Mouse (Mus musculus): ENCODE measurements around the gene Acot12. TPM values are rescaled to one million over a fixed set of nuclear protein-coding genes. Genes with fewer than 3 reads are reported as not detected.

Gene Acot12
- polyA plus RNA-seq, 1 experiment from 2014 or later, result 0.30 TPM

DNA sequence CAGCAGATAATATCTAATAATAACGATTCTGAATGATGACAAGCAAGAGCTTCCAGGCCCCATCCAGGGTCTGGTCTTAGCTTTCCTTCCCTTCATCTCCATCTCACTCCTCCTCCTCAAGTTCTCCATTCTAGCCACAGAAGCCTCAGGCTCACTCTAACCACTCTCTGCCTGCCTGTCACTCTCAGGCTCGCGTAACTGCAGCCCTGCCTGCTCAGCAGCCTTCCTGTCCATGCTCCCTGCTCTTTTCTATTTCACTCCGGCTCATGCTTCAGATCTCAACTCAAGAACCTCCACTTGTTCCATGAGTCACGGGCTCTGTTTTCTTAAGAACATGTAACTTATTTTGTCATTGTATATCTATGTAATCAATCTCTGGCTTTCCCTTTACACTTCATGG lies 5.2 kb downstream of the Acot12 start:
- H3K4me2 ChIP-seq (ENCODE audit: low read length), result no peak overlapping the region
- no peaks in the 10 kb centered on the region for H3K9me3 ChIP-seq (ENCODE audit: control insufficient read depth, low read length)
- no peak overlapping the region for H3K9ac ChIP-seq (ENCODE audit: low read length)
- H3K36me3 ChIP-seq (ENCODE audit: control insufficient read depth, insufficient read depth, low read length), result no peaks in the 10 kb centered on the region
- H3K4me3 ChIP-seq (ENCODE audit: control insufficient read depth in 1 of 2, insufficient read depth in 1 of 2, low read depth in 1 of 2, low read length in 2 of 2), result no peak overlapping the region
- no peak for ATAC-seq (ENCODE audit: insufficient number of reproducible peaks, insufficient read depth, low FRiP score, low read depth)
- H3K4me1 ChIP-seq (ENCODE audit: control insufficient read depth in 2 of 2, insufficient read depth in 2 of 2, low read length in 2 of 2), result no peaks in the 10 kb centered on the region; a peak in 1 of 4 replicates
- H3K27ac ChIP-seq (replicated peaks in 1 of 2; ENCODE audit: control insufficient read depth in 1 of 2, insufficient read depth in 1 of 2, low read depth in 2 of 2, low read length in 2 of 2), result no peak overlapping the region
- WGBS, result 74% methylated on average over 5 of the region's 5 CpGs
- H3K27me3 ChIP-seq (ENCODE audit: control insufficient read depth, insufficient read depth, low read length), result no peaks in the 10 kb centered on the region

DNA sequence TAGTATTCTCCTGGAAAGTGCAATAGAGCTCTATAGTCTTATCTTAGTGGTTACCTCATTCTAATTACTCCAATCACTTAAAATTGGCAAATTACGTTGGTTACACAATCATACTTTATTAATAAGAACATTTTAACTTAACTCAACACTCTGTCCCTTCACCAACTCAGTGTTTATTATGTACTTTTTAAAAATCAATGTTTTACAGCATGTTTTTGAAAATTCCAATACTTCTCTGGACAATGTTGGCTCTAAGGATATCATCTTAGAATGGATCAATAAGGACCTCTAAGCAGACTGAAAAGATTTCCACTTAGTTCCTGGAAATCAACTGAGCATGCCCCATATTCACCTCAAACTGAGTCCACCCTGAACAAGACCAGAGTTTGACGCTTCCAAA lies 7.1 kb downstream of the Acot12 start:
- H3K4me2 ChIP-seq (ENCODE audit: low read length), result no peak overlapping the region
- no peak overlapping the region for H3K9ac ChIP-seq (ENCODE audit: low read length)
- WGBS, result 88% methylated on average over 2 of the region's 2 CpGs
- H3K4me1 ChIP-seq (ENCODE audit: control insufficient read depth in 2 of 2, insufficient read depth in 2 of 2, low read length in 2 of 2), result no peaks in the 10 kb centered on the region
- no peaks in the 10 kb centered on the region for H3K36me3 ChIP-seq (ENCODE audit: control insufficient read depth, insufficient read depth, low read length)
- ATAC-seq (ENCODE audit: insufficient number of reproducible peaks, insufficient read depth, low FRiP score, low read depth), result no peak
- H3K27ac ChIP-seq (replicated peaks in 1 of 2; ENCODE audit: control insufficient read depth in 1 of 2, insufficient read depth in 1 of 2, low read depth in 2 of 2, low read length in 2 of 2), result no peak overlapping the region
- H3K9me3 ChIP-seq (ENCODE audit: control insufficient read depth, low read length), result no peaks in the 10 kb centered on the region
- no peaks in the 10 kb centered on the region for H3K27me3 ChIP-seq (ENCODE audit: control insufficient read depth, insufficient read depth, low read length)
- no peak overlapping the region for H3K4me3 ChIP-seq (ENCODE audit: control insufficient read depth in 1 of 2, insufficient read depth in 1 of 2, low read depth in 1 of 2, low read length in 2 of 2)

DNA sequence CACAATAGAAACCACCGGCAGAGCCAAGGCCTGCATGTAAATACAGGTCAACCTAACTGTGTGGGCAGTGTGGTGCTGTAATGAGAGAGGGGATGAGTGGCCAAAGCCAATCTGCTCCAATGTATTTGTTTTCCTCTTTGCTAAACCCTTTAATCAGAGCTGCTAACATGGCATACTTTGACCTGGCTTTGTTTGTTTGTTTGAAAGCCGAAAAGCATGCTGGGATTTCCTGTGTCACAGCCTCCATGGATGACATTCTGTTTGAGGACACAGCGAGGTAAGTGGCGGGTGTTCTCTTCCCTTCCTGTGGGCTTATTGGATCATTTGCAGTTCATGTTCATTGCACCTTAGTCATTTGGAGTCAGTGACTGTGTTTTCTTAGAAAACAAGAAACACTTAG lies 8.7 kb downstream of the Acot12 start:
- Histone ChIP-seq H3K4me2 (ENCODE audit: low read length) (no peak overlapping the region), H3K27me3 (ENCODE audit: control insufficient read depth, insufficient read depth, low read length) (no peaks in the 10 kb centered on the region), H3K9me3 (ENCODE audit: control insufficient read depth, low read length) (no peaks in the 10 kb centered on the region), H3K27ac (replicated peaks in 1 of 2; ENCODE audit: control insufficient read depth in 1 of 2, insufficient read depth in 1 of 2, low read depth in 2 of 2, low read length in 2 of 2) (no peak overlapping the region), H3K36me3 (ENCODE audit: control insufficient read depth, insufficient read depth, low read length) (no peaks in the 10 kb centered on the region), H3K9ac (ENCODE audit: low read length) (no peak overlapping the region), H3K4me1 (ENCODE audit: control insufficient read depth in 2 of 2, insufficient read depth in 2 of 2, low read length in 2 of 2) (no peaks in the 10 kb centered on the region), H3K4me3 (ENCODE audit: control insufficient read depth in 1 of 2, insufficient read depth in 1 of 2, low read depth in 1 of 2, low read length in 2 of 2) (no peak overlapping the region)
- 67% methylated on average over 4 of the region's 4 CpGs for WGBS
- no peak for ATAC-seq (ENCODE audit: insufficient number of reproducible peaks, insufficient read depth, low FRiP score, low read depth)

DNA sequence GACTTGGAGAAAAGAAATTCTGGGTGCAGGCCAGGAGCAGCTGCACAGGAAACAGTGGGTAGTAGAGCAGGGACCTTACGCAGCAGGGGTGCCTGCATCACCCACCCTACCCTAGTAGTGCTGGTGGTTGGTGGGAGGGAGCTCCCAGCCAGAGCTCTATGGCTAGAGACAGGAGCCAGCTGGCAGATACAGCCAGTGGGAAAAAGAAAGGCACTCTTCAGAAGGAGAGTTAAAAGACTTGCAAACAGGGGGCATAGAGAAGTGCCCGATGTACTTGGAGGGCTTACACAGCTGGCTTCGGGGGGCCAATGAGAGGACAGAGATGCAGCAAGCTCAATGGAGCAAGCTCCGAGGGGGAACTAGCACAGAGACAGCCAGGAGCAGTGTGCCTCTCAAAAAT lies 12.4 kb downstream of the Acot12 start:
- no peaks in the 10 kb centered on the region for H3K9me3 ChIP-seq (ENCODE audit: control insufficient read depth, low read length)
- no peak for ATAC-seq (ENCODE audit: insufficient number of reproducible peaks, insufficient read depth, low FRiP score, low read depth)
- H3K9ac ChIP-seq (ENCODE audit: low read length), result no peak overlapping the region
- no peaks in the 10 kb centered on the region for H3K4me1 ChIP-seq (ENCODE audit: control insufficient read depth in 2 of 2, insufficient read depth in 2 of 2, low read length in 2 of 2)
- H3K27me3 ChIP-seq (ENCODE audit: control insufficient read depth, insufficient read depth, low read length), result no peaks in the 10 kb centered on the region
- no peak overlapping the region for H3K4me2 ChIP-seq (ENCODE audit: low read length)
- H3K4me3 ChIP-seq (ENCODE audit: control insufficient read depth in 1 of 2, insufficient read depth in 1 of 2, low read depth in 1 of 2, low read length in 2 of 2), result no peak overlapping the region
- H3K36me3 ChIP-seq (ENCODE audit: control insufficient read depth, insufficient read depth, low read length), result no peaks in the 10 kb centered on the region
- WGBS, result 63% methylated on average over 4 of the region's 4 CpGs
- H3K27ac ChIP-seq (replicated peaks in 1 of 2; ENCODE audit: control insufficient read depth in 1 of 2, insufficient read depth in 1 of 2, low read depth in 2 of 2, low read length in 2 of 2), result no peak overlapping the region

DNA sequence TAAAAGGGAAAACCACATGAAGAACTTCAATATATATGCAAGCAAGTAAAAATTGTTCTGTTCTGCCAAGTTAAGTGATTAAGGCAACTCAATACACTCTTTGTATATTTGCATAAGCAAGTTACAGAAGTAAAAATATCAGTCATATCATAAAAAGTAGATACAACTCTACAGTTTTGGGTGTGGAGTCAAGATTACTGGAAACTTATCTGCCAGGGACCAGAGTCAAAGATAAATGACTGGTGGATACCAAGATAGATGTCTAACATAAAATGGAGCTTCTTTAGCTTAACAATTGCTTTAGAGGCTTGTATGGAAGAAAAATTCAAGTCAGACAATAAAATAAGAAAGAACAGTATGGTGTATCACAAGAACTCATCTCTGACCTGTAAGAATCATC lies 13.4 kb downstream of the Acot12 start:
- no peak overlapping the region for H3K4me3 ChIP-seq (ENCODE audit: control insufficient read depth in 1 of 2, insufficient read depth in 1 of 2, low read depth in 1 of 2, low read length in 2 of 2)
- no peaks in the 10 kb centered on the region for H3K9me3 ChIP-seq (ENCODE audit: control insufficient read depth, low read length)
- no peak for ATAC-seq (ENCODE audit: insufficient number of reproducible peaks, insufficient read depth, low FRiP score, low read depth)
- H3K27me3 ChIP-seq (ENCODE audit: control insufficient read depth, insufficient read depth, low read length), result no peaks in the 10 kb centered on the region
- H3K4me1 ChIP-seq (ENCODE audit: control insufficient read depth in 2 of 2, insufficient read depth in 2 of 2, low read length in 2 of 2), result no peaks in the 10 kb centered on the region
- H3K36me3 ChIP-seq (ENCODE audit: control insufficient read depth, insufficient read depth, low read length), result no peaks in the 10 kb centered on the region
- no peak overlapping the region for H3K4me2 ChIP-seq (ENCODE audit: low read length)
- H3K27ac ChIP-seq (replicated peaks in 1 of 2; ENCODE audit: control insufficient read depth in 1 of 2, insufficient read depth in 1 of 2, low read depth in 2 of 2, low read length in 2 of 2), result no peak overlapping the region
- no peak overlapping the region for H3K9ac ChIP-seq (ENCODE audit: low read length)

DNA sequence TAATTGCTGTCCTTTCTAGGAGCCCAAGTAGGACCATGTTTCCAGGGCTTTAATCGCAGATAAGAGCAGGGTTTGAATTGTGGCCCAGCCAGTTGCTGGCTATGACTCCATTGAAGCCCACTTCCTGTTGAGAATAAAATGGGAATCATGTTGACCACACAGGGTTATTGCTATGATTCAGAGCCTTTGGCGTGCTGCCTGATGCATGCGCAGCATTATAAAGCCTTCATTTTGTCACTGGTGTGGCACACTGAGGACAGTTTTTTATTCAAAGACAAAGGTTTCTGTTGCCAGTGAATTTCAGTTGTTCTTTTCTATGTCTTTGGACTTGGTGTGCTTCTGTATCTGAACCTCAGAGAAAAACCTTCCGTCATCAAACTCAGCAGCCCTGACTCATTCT lies 14.9 kb downstream of the Acot12 start:
- Histone ChIP-seq H3K4me3 (ENCODE audit: control insufficient read depth in 1 of 2, insufficient read depth in 1 of 2, low read depth in 1 of 2, low read length in 2 of 2) (no peak overlapping the region), H3K9me3 (ENCODE audit: control insufficient read depth, low read length) (no peaks in the 10 kb centered on the region), H3K9ac (ENCODE audit: low read length) (no peak overlapping the region), H3K36me3 (ENCODE audit: control insufficient read depth, insufficient read depth, low read length) (no peaks in the 10 kb centered on the region), H3K27ac (replicated peaks in 1 of 2; ENCODE audit: control insufficient read depth in 1 of 2, insufficient read depth in 1 of 2, low read depth in 2 of 2, low read length in 2 of 2) (no peak overlapping the region), H3K27me3 (ENCODE audit: control insufficient read depth, insufficient read depth, low read length) (no peaks in the 10 kb centered on the region), H3K4me2 (ENCODE audit: low read length) (no peak overlapping the region), H3K4me1 (ENCODE audit: control insufficient read depth in 2 of 2, insufficient read depth in 2 of 2, low read length in 2 of 2) (no peaks in the 10 kb centered on the region)
- 76% methylated on average over 4 of the region's 4 CpGs for WGBS
- no peak for ATAC-seq (ENCODE audit: insufficient number of reproducible peaks, insufficient read depth, low FRiP score, low read depth)

DNA sequence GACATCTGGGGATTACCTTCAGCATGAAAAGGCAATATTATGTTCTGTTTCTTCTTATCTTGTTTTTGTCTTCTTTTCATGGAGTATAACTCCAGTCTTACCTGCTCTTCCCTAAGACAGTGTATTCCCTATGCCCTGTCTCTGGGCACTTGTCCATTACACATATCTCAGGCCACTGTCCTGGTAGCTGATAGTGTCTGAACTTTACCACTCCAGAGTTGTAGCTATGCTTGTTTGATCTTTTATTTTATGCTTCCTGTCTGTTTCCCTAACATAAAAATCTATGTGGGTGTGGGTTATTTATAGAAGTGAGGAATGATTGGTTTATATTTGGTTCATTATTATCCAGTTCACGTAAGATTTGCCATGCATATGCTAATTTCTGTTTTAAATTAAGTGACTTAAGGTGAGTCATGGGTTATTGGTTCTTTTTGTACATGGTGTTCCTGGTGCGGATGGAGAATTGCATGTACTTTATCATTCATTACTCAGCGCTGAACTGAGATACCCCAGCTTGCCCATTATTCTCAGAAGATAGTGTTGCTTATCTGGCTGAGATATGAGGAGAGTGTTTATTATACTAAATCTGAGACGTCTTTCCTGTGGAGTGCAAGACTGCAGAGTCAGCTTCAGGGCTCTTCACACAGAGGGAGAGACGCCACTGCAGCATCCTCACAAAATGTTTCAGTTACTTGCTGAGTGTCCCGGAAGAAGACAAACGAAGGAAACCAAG lies 17.2 kb downstream of the Acot12 start:
- no peaks in the 10 kb centered on the region for H3K4me1 ChIP-seq (ENCODE audit: control insufficient read depth in 2 of 2, insufficient read depth in 2 of 2, low read length in 2 of 2)
- H3K27ac ChIP-seq (replicated peaks in 1 of 2; ENCODE audit: control insufficient read depth in 1 of 2, insufficient read depth in 1 of 2, low read depth in 2 of 2, low read length in 2 of 2), result no peak overlapping the region
- H3K27me3 ChIP-seq (ENCODE audit: control insufficient read depth, insufficient read depth, low read length), result no peaks in the 10 kb centered on the region
- no peaks in the 10 kb centered on the region for H3K36me3 ChIP-seq (ENCODE audit: control insufficient read depth, insufficient read depth, low read length)
- no peak overlapping the region for H3K4me2 ChIP-seq (ENCODE audit: low read length)
- no peaks in the 10 kb centered on the region for H3K9me3 ChIP-seq (ENCODE audit: control insufficient read depth, low read length)
- 44% methylated on average over 7 of the region's 7 CpGs for WGBS
- no peak overlapping the region for H3K4me3 ChIP-seq (ENCODE audit: control insufficient read depth in 1 of 2, insufficient read depth in 1 of 2, low read depth in 1 of 2, low read length in 2 of 2)
- H3K9ac ChIP-seq (ENCODE audit: low read length), result no peak overlapping the region
- ATAC-seq (ENCODE audit: insufficient number of reproducible peaks, insufficient read depth, low FRiP score, low read depth), result no peak

DNA sequence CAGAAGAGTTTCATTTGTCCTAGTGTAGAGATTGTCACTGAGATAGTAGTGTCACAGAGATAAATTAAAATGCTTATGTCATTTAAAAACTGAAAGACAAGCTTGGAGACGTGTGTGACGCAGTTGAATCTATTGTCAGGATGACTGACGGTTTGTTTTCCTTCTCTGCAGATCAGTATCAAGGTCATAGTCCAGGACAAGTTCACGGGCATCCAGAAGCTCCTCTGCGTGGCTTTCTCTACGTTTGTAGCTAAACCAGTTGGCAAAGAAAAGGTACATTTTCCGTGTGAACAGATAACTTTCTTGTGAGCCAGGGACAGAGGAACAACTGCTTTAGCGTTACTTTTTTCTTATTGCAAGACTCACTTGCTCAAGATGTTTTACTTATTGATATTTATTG lies 18.5 kb downstream of the Acot12 start:
- H3K4me2 ChIP-seq (ENCODE audit: low read length), result no peak overlapping the region
- ATAC-seq (ENCODE audit: insufficient number of reproducible peaks, insufficient read depth, low FRiP score, low read depth), result no peak
- 64% methylated on average over 8 of the region's 8 CpGs for WGBS
- no peak overlapping the region for H3K27ac ChIP-seq (replicated peaks in 1 of 2; ENCODE audit: control insufficient read depth in 1 of 2, insufficient read depth in 1 of 2, low read depth in 2 of 2, low read length in 2 of 2)
- no peak overlapping the region for H3K9ac ChIP-seq (ENCODE audit: low read length)
- no peak overlapping the region for H3K4me3 ChIP-seq (ENCODE audit: control insufficient read depth in 1 of 2, insufficient read depth in 1 of 2, low read depth in 1 of 2, low read length in 2 of 2)
- no peaks in the 10 kb centered on the region for H3K4me1 ChIP-seq (ENCODE audit: control insufficient read depth in 2 of 2, insufficient read depth in 2 of 2, low read length in 2 of 2)
- H3K36me3 ChIP-seq (ENCODE audit: control insufficient read depth, insufficient read depth, low read length), result no peaks in the 10 kb centered on the region
- H3K9me3 ChIP-seq (ENCODE audit: control insufficient read depth, low read length), result no peaks in the 10 kb centered on the region
- no peaks in the 10 kb centered on the region for H3K27me3 ChIP-seq (ENCODE audit: control insufficient read depth, insufficient read depth, low read length)

All from heart, embryonic 14.5 days (tissue).